Mouse (Mus musculus) hindbrain, embryonic 11.5 days (tissue): ENCODE data around the gene AC134908.4. TPM values are rescaled to one million over a fixed set of nuclear protein-coding genes. Genes with fewer than 3 reads are reported as not detected.

Source experiments
- ATAC-seq: fragments of 200-750 bp; cut with Nextera tagmentation; 2 replicates; pipeline ENCODE4 v1.8.0; 2017; ENCODE audit warnings: mild to moderate bottlenecking, moderate TSS enrichment, moderate library complexity; ENCODE audit not compliant: low FRiP score
- DNase-seq: peaks from one replicate; pipeline ENCODE4 v3.0.0-alpha.2; 2015; ENCODE audit warnings: low spot score
- H3K27ac ChIP-seq: fragments of 300-500 bp; sonication (generic); 2 replicates; pipeline ENCODE4 v1.5.1; 2014; ENCODE audit warnings: mild to moderate bottlenecking, low read depth, low read length
- H3K27me3 ChIP-seq: fragments of 300-500 bp; sonication (generic); 2 replicates; pipeline ENCODE4 v1.6.1; 2014; ENCODE audit warnings: mild to moderate bottlenecking, low read length, moderate library complexity, mixed read lengths; ENCODE audit not compliant: control insufficient read depth, insufficient read depth
- H3K36me3 ChIP-seq: fragments of 300-500 bp; sonication (generic); 2 replicates; pipeline ENCODE4 v1.6.1; 2014; ENCODE audit warnings: mild to moderate bottlenecking, low read length, moderate library complexity, mixed read lengths; ENCODE audit not compliant: control insufficient read depth, insufficient read depth
- H3K4me1 ChIP-seq: fragments of 300-500 bp; sonication (generic); replicated peaks from 2 replicates; pipeline ENCODE4 v1.6.1; 2014; ENCODE audit warnings: low read length, mixed read lengths; ENCODE audit not compliant: control insufficient read depth, insufficient read depth
- H3K4me2 ChIP-seq: fragments of 300-500 bp; sonication (generic); replicated peaks from 2 replicates; pipeline ENCODE4 v1.6.1; 2014; ENCODE audit warnings: mild to moderate bottlenecking, low read depth, low read length
- H3K4me3 ChIP-seq: fragments of 300-500 bp; sonication (generic); 2 replicates; pipeline ENCODE4 v1.5.1; 2014; ENCODE audit warnings: low read depth, low read length
- H3K9ac ChIP-seq: fragments of 300-500 bp; sonication (generic); 2 replicates; pipeline ENCODE4 v1.6.1; 2014; ENCODE audit warnings: low read depth, low read length
- H3K9me3 ChIP-seq: fragments of 300-500 bp; sonication (generic); 2 replicates; pipeline ENCODE4 v1.6.1; 2016; ENCODE audit warnings: low read length; ENCODE audit not compliant: control insufficient read depth
- WGBS: fragments of 180-500 bp; shearing (Covaris S2); extraction: QIAGEN DNeasy Blood & Tissue Kit; methylation state at CpG from one replicate; pipeline ENCODE4 v1.1.7; 2014; 5-methylcytosine and 5-hydroxymethylcytosine counted together
- polyA plus RNA-seq: library from polyadenylated mRNA; unstranded; fragments of >200 nt; fragmentation: Nextera tagmentation; extraction: Ambion mirVana; gene quantifications from 2 replicates; pipeline ENCODE4 v1.2.1, GENCODE M21; 2014

The AC134908.4 gene
- polyA plus RNA-seq, 1 experiment from 2014 or later = 0.56 TPM

DNA sequence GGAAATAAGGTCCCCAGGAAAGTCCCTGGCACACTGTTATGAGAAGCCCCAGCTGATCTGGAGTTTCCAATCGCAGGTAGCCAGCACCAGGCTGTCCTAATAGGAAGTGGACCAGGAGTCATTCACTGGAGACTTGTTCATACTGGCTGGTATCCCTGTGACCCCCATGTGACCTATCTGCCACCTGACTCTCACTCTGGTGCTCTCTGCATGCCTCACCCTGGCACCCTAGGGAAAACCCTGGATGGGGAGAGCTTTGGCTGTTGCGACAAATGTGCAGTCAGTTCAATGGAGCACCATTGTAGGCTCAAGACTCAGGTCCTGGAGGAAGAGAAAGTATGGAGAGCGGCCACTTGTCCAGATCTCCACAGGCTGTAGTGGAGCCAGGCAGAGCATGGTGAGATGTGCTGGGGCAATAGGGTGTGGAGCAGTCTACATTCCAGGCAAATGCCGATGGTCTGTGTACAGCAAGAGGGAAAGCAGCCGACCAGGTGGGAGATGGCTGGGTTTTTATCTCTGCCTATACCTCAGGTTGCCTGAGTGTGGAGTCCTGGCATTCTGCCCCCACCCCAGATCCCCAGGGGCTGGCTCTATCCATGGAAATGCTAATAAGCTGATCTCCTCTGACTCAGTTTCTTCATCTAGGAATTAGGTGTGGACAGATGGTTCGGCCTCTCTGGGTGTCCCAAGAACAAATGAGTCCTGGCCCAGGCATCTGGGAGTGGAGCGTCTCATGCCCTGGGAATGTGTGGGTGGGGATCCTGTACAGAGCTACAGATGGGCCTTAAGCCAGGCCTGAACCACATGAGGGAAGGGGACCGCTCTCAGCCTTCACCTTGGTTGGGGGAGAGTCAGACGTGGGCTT lies 38.8 kb downstream of the AC134908.4 start:
- H3K27ac ChIP-seq = no peak overlapping the region
- H3K9me3 ChIP-seq = no peaks in the 10 kb centered on the region
- no peak overlapping the region for H3K4me3 ChIP-seq
- no peaks in the 10 kb centered on the region for H3K36me3 ChIP-seq
- DNase-seq = no peak
- H3K27me3 ChIP-seq = no peaks in the 10 kb centered on the region
- 83% methylated on average over 9 of the region's 9 CpGs for WGBS
- H3K4me2 ChIP-seq = no peak overlapping the region
- no peaks in the 10 kb centered on the region for H3K4me1 ChIP-seq
- no peak overlapping the region for H3K9ac ChIP-seq
- ATAC-seq = no peak

GRCm38 (mm10) chr17:25755627-25756377 lies 39.7 kb downstream of the AC134908.4 start:
- Histone ChIP-seq H3K27me3 (no peaks in the 10 kb centered on the region), H3K4me2 (no peak overlapping the region), H3K36me3 (no peaks in the 10 kb centered on the region), H3K4me3 (no peak overlapping the region), H3K9me3 (no peaks in the 10 kb centered on the region), H3K27ac (no peak overlapping the region), H3K9ac (no peak overlapping the region), H3K4me1 (no peaks in the 10 kb centered on the region)
- no peak for ATAC-seq
- 54% methylated on average over 4 of the region's 4 CpGs for WGBS
- no peak for DNase-seq

GRCm38 (mm10) chr17:25755086-25755485 lies 40.4 kb downstream of the AC134908.4 start:
- no peak overlapping the region for H3K4me3 ChIP-seq
- DNase-seq (no peak), ATAC-seq (no peak)
- H3K4me1 ChIP-seq = no peaks in the 10 kb centered on the region
- no peaks in the 10 kb centered on the region for H3K36me3 ChIP-seq
- H3K9ac ChIP-seq = no peak overlapping the region
- no peak overlapping the region for H3K27ac ChIP-seq
- no peaks in the 10 kb centered on the region for H3K9me3 ChIP-seq
- no peak overlapping the region for H3K4me2 ChIP-seq
- H3K27me3 ChIP-seq = no peaks in the 10 kb centered on the region
- 73% methylated on average over 4 of the region's 4 CpGs for WGBS

- 85% methylated on average over 9 of the region's 9 CpGs for WGBS
- no peak for ATAC-seq
- H3K9ac ChIP-seq = no peak within 1 kb of the TSS
Observed at GRCm38 (mm10) chr17:25754241-25754640, 41.2 kb downstream of the AC134908.4 start, which contains the start of gene Msln. Msln (minus strand) TSS chr17:25754378.

GRCm38 (mm10) chr17:25751446-25751845 lies 44.0 kb downstream of the AC134908.4 start:
- Histone ChIP-seq H3K4me1 (no peaks in the 10 kb centered on the region), H3K9ac (no peak overlapping the region), H3K27me3 (no peaks in the 10 kb centered on the region), H3K27ac (no peak overlapping the region), H3K36me3 (no peaks in the 10 kb centered on the region), H3K4me2 (no peak overlapping the region), H3K4me3 (no peak overlapping the region), H3K9me3 (no peaks in the 10 kb centered on the region)
- DNase-seq (no peak), ATAC-seq (no peak)
- WGBS = 80% methylated on average over 5 of the region's 5 CpGs

More at GRCm38 (mm10) chr17:25754241-25754640, 41.2 kb downstream of the AC134908.4 start, which contains the start of gene Msln:
- Histone ChIP-seq H3K4me3 (no peak within 1 kb of the TSS), H3K9me3 (no peaks in the 10 kb centered on the region), H3K4me1 (no peaks in the 10 kb centered on the region), H3K27ac (no peak within 1 kb of the TSS), H3K4me2 (no peak within 1 kb of the TSS), H3K27me3 (no peaks in the 10 kb centered on the region), H3K36me3 (no peaks in the 10 kb centered on the region)
- DNase-seq = no peak

GRCm38 (mm10) chr17:25749314-25749713 lies 46.1 kb downstream of the AC134908.4 start:
- Histone ChIP-seq H3K36me3 (no peaks in the 10 kb centered on the region), H3K9ac (no peak overlapping the region), H3K27me3 (no peaks in the 10 kb centered on the region), H3K4me1 (no peaks in the 10 kb centered on the region), H3K4me3 (no peak overlapping the region), H3K9me3 (no peaks in the 10 kb centered on the region), H3K27ac (no peak overlapping the region), H3K4me2 (no peak overlapping the region)
- ATAC-seq (no peak), DNase-seq (no peak)
- WGBS = 87% methylated on average over 6 of the region's 6 CpGs

- Histone ChIP-seq H3K4me1 (no peaks in the 10 kb centered on the region), H3K9me3 (no peaks in the 10 kb centered on the region), H3K27me3 (no peaks in the 10 kb centered on the region), H3K4me3 (no peak overlapping the region), H3K36me3 (no peaks in the 10 kb centered on the region), H3K27ac (no peak overlapping the region), H3K9ac (no peak overlapping the region), H3K4me2 (no peak overlapping the region)
- no peak for ATAC-seq
- 95% methylated on average over 4 of the region's 4 CpGs for WGBS
- no peak for DNase-seq
Observed at GRCm38 (mm10) chr17:25748238-25748637, 47.2 kb downstream of the AC134908.4 start.

DNA sequence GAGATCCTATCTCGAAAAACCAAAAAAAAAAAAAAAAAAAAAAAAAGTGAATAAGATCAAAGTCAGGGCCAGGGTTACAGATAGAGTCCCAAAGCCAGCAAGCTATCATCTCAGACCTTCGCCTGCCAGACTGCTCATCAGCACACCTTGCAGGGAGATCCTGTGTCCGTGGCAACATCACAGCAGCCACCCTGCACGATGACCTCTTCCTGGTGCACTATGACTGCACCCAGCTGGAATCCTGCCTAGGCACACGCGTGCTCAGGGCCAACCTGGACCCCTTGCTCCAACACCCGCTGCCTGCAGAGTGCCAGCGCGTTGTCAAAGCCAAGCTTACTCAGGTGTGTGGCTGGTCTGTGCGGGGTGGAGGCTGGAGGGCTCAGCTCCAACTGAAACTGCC lies 51.1 kb downstream of the AC134908.4 start:
- 84% methylated on average over 10 of the region's 10 CpGs for WGBS
- no peaks in the 10 kb centered on the region for H3K4me1 ChIP-seq
- DNase-seq (no peak), ATAC-seq (no peak)
- H3K9me3 ChIP-seq = no peaks in the 10 kb centered on the region
- no peaks in the 10 kb centered on the region for H3K27me3 ChIP-seq
- H3K36me3 ChIP-seq = no peaks in the 10 kb centered on the region
- H3K4me3 ChIP-seq = no peak overlapping the region
- H3K4me2 ChIP-seq = no peak overlapping the region
- H3K9ac ChIP-seq = no peak overlapping the region
- no peak overlapping the region for H3K27ac ChIP-seq
